Mouse (Mus musculus): ENCODE results near the gene Plekhf1.
A peak's percentile ranks its signal among the peaks of the same experiment; 100 is the strongest.

GRCm38 (mm10) chr7:38186861-38187260 is 41.0 kb downstream of the Plekhf1 start:
- TF ChIP-seq GATA1 (IDR thresholded peaks at IDR 0.05; ENCODE audit: borderline replicate concordance, low read length) (no peak; the same call in 2 of the 3 replicates), FLI1 (IDR thresholded peaks at IDR 0.05; ENCODE audit: low read length) (peak; percentile 61; the same call in 1 of the 2 replicates)

Measured in megakaryocyte, embryonic 14.5 days (primary cell).